Mouse (Mus musculus): ENCODE data around the gene Tcea2. TPM values are rescaled to one million over a fixed set of nuclear protein-coding genes. Genes with fewer than 3 reads are reported as not detected.

Gene Tcea2
- polyA plus RNA-seq, 1 experiment: 4.3 TPM

DNA sequence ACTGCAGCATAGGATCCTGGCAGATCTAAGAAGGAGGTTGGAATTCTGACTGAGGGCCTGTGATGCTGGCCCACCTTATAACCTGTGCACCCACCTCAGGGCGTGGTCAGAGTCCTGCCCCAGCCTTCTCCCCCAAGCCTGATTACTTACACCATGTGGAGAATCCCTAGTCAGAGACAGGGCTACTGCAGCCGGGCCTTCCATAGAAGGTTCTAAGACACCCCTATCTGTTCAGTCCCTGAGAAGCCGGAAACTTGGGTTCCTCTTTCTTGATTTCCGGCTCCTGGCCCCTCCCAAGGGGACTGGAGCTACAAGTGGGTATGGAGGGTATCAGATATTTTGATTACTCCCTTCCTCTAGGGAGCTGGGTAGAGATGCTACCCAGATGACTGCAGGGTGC, 11.5 kb downstream of the Tcea2 start:
- H3K4me1 ChIP-seq (ENCODE audit: control insufficient read depth, insufficient read depth, insufficient read length, low read length): peaks cover 6% of the 10 kb centered on the region
- no peaks in the 10 kb centered on the region for H3K36me3 ChIP-seq (ENCODE audit: control insufficient read depth, insufficient read depth, low read length)
- no peak for TF ChIP-seq POLR2A (IDR thresholded peaks at IDR 0.05; ENCODE audit: low read depth, low read length)
- no peak for TF ChIP-seq CTCF (IDR thresholded peaks at IDR 0.05; ENCODE audit: extremely low read depth, insufficient read length, insufficient replicate concordance, low read depth, low read length)
- H3K27ac ChIP-seq (ENCODE audit: insufficient read depth, low read depth, low read length): no peak overlapping the region
- H3K4me3 ChIP-seq (ENCODE audit: low read depth, low read length): peak overlapping the region; percentile 27
- H3K27me3 ChIP-seq (ENCODE audit: control insufficient read depth, insufficient read depth, low read length): 0 out of 2 replicates have a peak, but pooled peaks cover 6% of the 10 kb centered on the region
- WGBS: 84% methylated on average over 4 of the region's 4 CpGs

DNA sequence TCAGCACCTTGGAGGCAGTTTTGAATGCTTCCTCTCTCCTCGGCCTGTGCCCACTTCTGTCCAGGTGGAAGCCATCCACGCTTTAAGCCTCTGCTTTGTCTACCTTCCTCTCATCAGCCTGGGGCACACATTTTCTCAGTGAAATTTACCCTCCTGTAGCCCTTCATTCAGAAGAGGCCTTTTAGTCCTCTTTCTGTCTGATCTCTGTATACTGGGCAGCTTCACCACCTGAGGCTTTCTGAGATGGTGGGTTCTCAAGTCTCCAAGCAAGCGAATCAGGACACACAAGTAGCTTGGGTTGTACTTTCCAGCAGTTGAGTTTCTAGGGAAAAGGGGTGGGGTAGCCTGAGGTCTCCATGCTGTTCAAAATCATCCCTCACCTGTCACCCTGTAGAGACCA, 12.2 kb downstream of the Tcea2 start:
- no peak for TF ChIP-seq POLR2A (IDR thresholded peaks at IDR 0.05; ENCODE audit: low read depth, low read length)
- no peak for TF ChIP-seq CTCF (IDR thresholded peaks at IDR 0.05; ENCODE audit: extremely low read depth, insufficient read length, insufficient replicate concordance, low read depth, low read length)
- H3K27ac ChIP-seq (ENCODE audit: insufficient read depth, low read depth, low read length): no peak overlapping the region
- H3K36me3 ChIP-seq (ENCODE audit: control insufficient read depth, insufficient read depth, low read length): no peaks in the 10 kb centered on the region
- 86% methylated on average over 3 of the region's 3 CpGs for WGBS
- H3K4me1 ChIP-seq (ENCODE audit: control insufficient read depth, insufficient read depth, insufficient read length, low read length): peaks cover 6% of the 10 kb centered on the region
- peak overlapping the region; percentile 23; the same call in 1 of the 2 replicates for H3K4me3 ChIP-seq (ENCODE audit: low read depth, low read length)
- 0 out of 2 replicates have a peak, but pooled peaks cover 6% of the 10 kb centered on the region for H3K27me3 ChIP-seq (ENCODE audit: control insufficient read depth, insufficient read depth, low read length)

DNA sequence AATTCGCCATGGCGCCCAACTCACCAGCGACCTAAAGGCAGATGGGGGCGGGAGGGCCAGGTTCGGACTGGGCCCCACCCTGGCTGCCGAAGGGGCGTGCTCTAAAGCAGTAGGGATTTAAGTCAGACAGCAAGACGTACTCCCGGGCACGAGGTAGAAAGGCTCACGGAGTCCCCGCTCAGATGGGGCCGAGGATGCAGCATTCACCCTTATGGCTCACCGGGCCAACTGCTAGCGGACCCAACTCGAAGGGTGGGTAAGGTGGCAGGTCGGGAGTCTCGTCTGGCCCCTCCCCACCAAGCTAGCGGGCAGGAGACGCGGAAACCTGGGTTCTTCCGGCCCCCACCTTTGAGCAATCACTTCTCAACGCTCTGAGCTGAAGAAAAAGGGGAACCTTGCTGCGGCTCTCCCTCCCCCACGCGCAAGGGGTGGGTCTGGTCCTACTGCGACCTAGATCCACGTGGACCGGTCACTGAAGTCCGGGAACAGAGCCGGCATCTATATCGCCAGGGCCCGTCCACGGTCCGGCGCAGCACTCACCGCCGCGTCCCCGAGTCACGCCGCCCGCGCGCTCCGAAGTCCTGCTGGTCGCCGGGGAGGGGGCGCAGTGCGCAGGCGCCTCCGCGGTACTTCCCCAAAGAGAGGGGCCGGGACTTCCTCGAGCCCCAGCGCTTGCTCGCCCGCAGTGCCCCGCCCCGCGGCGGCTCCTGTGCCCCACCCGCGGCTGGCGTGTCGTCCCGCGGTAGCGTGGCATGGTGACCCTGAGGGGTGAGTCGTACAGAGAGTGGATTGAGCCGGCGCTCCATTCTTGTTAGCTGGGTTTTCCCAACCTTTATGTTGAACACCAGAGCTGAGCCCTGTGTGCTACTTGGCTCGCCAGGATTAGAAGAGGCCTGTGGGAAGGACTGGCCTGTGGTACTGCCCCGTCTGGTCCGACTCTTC, 13.5 kb downstream of the Tcea2 start, which contains the start of gene Rgs19:
Rgs19 (minus strand) TSS at position 639 of the 942 bp plus-strand sequence.
- 1% methylated on average over 75 of the region's 75 CpGs for WGBS
- Histone ChIP-seq H3K4me3 (ENCODE audit: low read depth, low read length) (peak within 1 kb of the TSS; percentile 73), H3K36me3 (ENCODE audit: control insufficient read depth, insufficient read depth, low read length) (no peaks in the 10 kb centered on the region), H3K4me1 (ENCODE audit: control insufficient read depth, insufficient read depth, insufficient read length, low read length) (peaks cover 6% of the 10 kb centered on the region), H3K27ac (ENCODE audit: insufficient read depth, low read depth, low read length) (peak within 1 kb of the TSS; percentile 57; the same call in 1 of the 2 replicates), H3K27me3 (ENCODE audit: control insufficient read depth, insufficient read depth, low read length) (0 out of 2 replicates have a peak, but pooled peaks cover 6% of the 10 kb centered on the region)
- TF ChIP-seq CTCF (IDR thresholded peaks at IDR 0.05; ENCODE audit: extremely low read depth, insufficient read length, insufficient replicate concordance, low read depth, low read length): no peak
- TF ChIP-seq POLR2A (IDR thresholded peaks at IDR 0.05; ENCODE audit: low read depth, low read length): no peak; the same call in 1 of the 2 replicates

DNA sequence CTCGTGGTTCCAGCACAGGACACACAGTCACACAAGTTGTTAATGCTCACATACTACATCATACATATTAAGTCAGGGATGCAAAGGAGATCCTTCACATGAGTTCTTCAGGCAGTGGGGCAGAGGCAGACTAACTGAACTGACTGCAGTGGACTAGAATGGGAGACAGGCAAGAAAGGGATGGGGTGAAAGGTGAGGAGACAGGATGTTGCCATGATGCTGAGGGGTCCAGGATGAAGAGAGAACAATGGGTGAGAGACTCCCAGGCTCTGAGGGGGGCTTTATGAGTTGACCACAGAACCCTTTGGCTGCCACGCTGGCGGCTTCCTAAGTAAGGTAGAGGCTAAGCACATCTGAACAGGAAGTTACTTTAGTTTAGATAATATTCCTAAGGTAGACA, 14.5 kb downstream of the Tcea2 start:
- Histone ChIP-seq H3K27ac (ENCODE audit: insufficient read depth, low read depth, low read length) (no peak overlapping the region), H3K4me1 (ENCODE audit: control insufficient read depth, insufficient read depth, insufficient read length, low read length) (peaks cover 6% of the 10 kb centered on the region), H3K4me3 (ENCODE audit: low read depth, low read length) (no peak overlapping the region), H3K27me3 (ENCODE audit: control insufficient read depth, insufficient read depth, low read length) (0 out of 2 replicates have a peak, but pooled peaks cover 6% of the 10 kb centered on the region), H3K36me3 (ENCODE audit: control insufficient read depth, insufficient read depth, low read length) (no peaks in the 10 kb centered on the region)
- WGBS: 84% methylated on average over 3 of the region's 3 CpGs
- TF ChIP-seq POLR2A (IDR thresholded peaks at IDR 0.05; ENCODE audit: low read depth, low read length) (no peak), CTCF (IDR thresholded peaks at IDR 0.05; ENCODE audit: extremely low read depth, insufficient read length, insufficient replicate concordance, low read depth, low read length) (no peak)

DNA sequence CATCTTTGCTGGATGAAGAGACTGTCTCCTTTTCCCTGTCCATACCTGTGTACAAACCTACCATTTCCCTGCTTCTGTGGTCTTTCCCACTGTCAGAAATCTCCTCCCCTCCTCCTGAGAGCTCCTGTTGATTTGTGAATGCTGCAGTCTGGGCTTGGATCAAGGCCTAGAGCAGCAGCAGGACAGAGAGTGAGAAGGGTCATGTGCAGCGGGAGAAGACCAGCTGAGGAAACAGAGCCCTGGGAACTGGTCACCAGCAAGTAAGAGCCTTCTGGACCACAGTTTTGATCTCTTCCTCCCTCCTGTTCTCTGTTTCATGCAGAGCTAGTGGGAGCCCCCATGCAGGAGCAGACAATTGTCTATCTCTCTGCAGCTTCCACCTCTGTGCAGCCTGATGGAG, 15.7 kb downstream of the Tcea2 start:
- Histone ChIP-seq H3K27me3 (ENCODE audit: control insufficient read depth, insufficient read depth, low read length) (0 out of 2 replicates have a peak, but pooled peaks cover 6% of the 10 kb centered on the region), H3K4me1 (ENCODE audit: control insufficient read depth, insufficient read depth, insufficient read length, low read length) (peaks cover 6% of the 10 kb centered on the region), H3K4me3 (ENCODE audit: low read depth, low read length) (no peak overlapping the region), H3K36me3 (ENCODE audit: control insufficient read depth, insufficient read depth, low read length) (no peaks in the 10 kb centered on the region), H3K27ac (ENCODE audit: insufficient read depth, low read depth, low read length) (no peak overlapping the region)
- TF ChIP-seq POLR2A (IDR thresholded peaks at IDR 0.05; ENCODE audit: low read depth, low read length) (no peak; the same call in 1 of the 2 replicates), CTCF (IDR thresholded peaks at IDR 0.05; ENCODE audit: extremely low read depth, insufficient read length, insufficient replicate concordance, low read depth, low read length) (no peak)
- 91% methylated on average over 1 of the region's 1 CpGs for WGBS

DNA sequence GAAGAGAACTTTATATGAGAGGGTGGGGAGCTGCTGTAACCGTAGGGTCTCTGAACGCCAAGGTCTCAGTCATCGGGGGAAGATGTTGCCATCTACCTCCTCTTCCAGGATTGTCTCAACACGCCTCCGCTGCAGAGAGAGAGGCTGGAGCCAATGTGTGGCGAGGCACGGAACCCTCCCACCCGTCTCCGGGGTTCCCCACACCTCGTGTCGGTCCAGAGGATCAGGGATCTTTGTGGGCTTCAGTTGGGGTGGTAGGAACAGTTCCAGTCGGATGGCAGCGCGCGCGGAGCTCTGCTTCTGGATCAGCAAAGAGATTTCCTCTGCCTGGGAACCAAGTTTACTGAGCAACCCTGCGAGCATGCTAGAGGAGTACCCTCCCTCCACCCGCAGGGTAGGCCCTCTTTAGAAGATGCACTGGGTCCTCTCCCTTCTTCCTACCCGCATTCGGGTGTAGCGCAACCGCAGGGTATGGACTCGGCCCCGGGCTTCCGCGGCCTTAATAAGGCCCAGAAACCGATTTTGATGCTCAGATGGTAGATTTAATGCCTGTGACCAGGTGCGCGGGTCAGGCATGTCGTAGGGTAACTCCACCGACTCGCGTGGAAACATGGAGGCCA, 16.8 kb downstream of the Tcea2 start:
- 82% methylated on average over 33 of the region's 33 CpGs for WGBS
- Histone ChIP-seq H3K27ac (ENCODE audit: insufficient read depth, low read depth, low read length) (no peak overlapping the region), H3K4me3 (ENCODE audit: low read depth, low read length) (no peak overlapping the region), H3K27me3 (ENCODE audit: control insufficient read depth, insufficient read depth, low read length) (0 out of 2 replicates have a peak, but pooled peaks cover 6% of the 10 kb centered on the region), H3K36me3 (ENCODE audit: control insufficient read depth, insufficient read depth, low read length) (no peaks in the 10 kb centered on the region), H3K4me1 (ENCODE audit: control insufficient read depth, insufficient read depth, insufficient read length, low read length) (peaks cover 6% of the 10 kb centered on the region)
- TF ChIP-seq POLR2A (IDR thresholded peaks at IDR 0.05; ENCODE audit: low read depth, low read length) (no peak), CTCF (IDR thresholded peaks at IDR 0.05; ENCODE audit: extremely low read depth, insufficient read length, insufficient replicate concordance, low read depth, low read length) (no peak)

Measured in small intestine, adult 2 months (tissue).